Mouse (Mus musculus) left cerebral cortex, postnatal 25 days (tissue): Measurements from ENCODE around the gene Srpk2. TPM values are rescaled to one million over a fixed set of nuclear protein-coding genes. Genes with fewer than 3 reads are reported as not detected.
A peak's percentile ranks its signal among the peaks of the same experiment; 100 is the strongest.
"Not testable (repeated sequence)": the region's sequence is repeated elsewhere in the genome, so short reads cannot be mapped to it uniquely, and the experiment has no call there.

Experiments
- DNase-seq, 2 experiments: peaks; one replicate each; pipeline ENCODE4 v3.0.0; 2022; ENCODE audit warnings: low spot score in 2 of 2, mixed read lengths in 1 of 2
- intact Hi-C: fragments of 180-260 bp; cut with DNase I; formaldehyde crosslinking; loops from one replicate; pipeline ENCODE4 v1.15.1; 2025
- total RNA-seq, 2 experiments: library from RNA; stranded (reverse); gene quantifications; 2 replicates each; pipeline ENCODE4 v1.2.3; 2021

Gene Srpk2
- total RNA-seq, 2 experiments from 2014 or later: 186 to 190 TPM

- peak; percentile 55 to 69 for DNase-seq
- intact Hi-C loops: loop anchor here (5.0 kb wide), 1 partner anchor 82 kb away; no protein-coding TSS in a partner anchor
Observed at GRCm38 (mm10) chr5:23675499-23676155, 8.8 kb downstream of the Srpk2 start.

- peak; percentile 76 to 85 for DNase-seq
- intact Hi-C loops: loop anchor here (5.0 kb wide), 1 partner anchor 82 kb away; no protein-coding TSS in a partner anchor
Observed at GRCm38 (mm10) chr5:23674829-23675498, 9.5 kb downstream of the Srpk2 start.

GRCm38 (mm10) chr5:23672136-23672535, 12.3 kb downstream of the Srpk2 start:
- intact Hi-C loops: no loop called here
- no peak for DNase-seq

- DNase-seq: no peak
- intact Hi-C loops: no loop called here
Observed at GRCm38 (mm10) chr5:23670880-23671279, 13.5 kb downstream of the Srpk2 start.

GRCm38 (mm10) chr5:23665906-23666305, 18.5 kb downstream of the Srpk2 start:
- no peak for DNase-seq
- intact Hi-C loops: no loop called here

- intact Hi-C loops: no loop called here
- no peak for DNase-seq
Observed at GRCm38 (mm10) chr5:23661191-23661590, 23.2 kb downstream of the Srpk2 start.

GRCm38 (mm10) chr5:23658017-23658416, 26.4 kb downstream of the Srpk2 start:
- DNase-seq: no peak
- intact Hi-C loops: no loop called here

GRCm38 (mm10) chr5:23656590-23656989, 27.8 kb downstream of the Srpk2 start:
- intact Hi-C loops: no loop called here
- DNase-seq: no peak

GRCm38 (mm10) chr5:23655030-23655429, 29.4 kb downstream of the Srpk2 start:
- DNase-seq: no peak
- intact Hi-C loops: no loop called here

GRCm38 (mm10) chr5:23652326-23652725, 32.1 kb downstream of the Srpk2 start:
- DNase-seq: no peak
- intact Hi-C loops: no loop called here

- no peak for DNase-seq
- intact Hi-C loops: no loop called here
Observed at GRCm38 (mm10) chr5:23651786-23652185, 32.6 kb downstream of the Srpk2 start.

GRCm38 (mm10) chr5:23650504-23650903, 33.9 kb downstream of the Srpk2 start:
- DNase-seq: no peak
- intact Hi-C loops: no loop called here

- intact Hi-C loops: no loop called here
- no peak for DNase-seq
Observed at GRCm38 (mm10) chr5:23649246-23649645, 35.2 kb downstream of the Srpk2 start.

GRCm38 (mm10) chr5:23645671-23646070, 38.7 kb downstream of the Srpk2 start:
- intact Hi-C loops: no loop called here
- no peak for DNase-seq

- intact Hi-C loops, DNase-seq: not testable (repeated sequence)
Observed at GRCm38 (mm10) chr5:23639193-23639592, 45.2 kb downstream of the Srpk2 start.

GRCm38 (mm10) chr5:23638023-23638422, 46.4 kb downstream of the Srpk2 start:
- intact Hi-C loops: no loop called here
- DNase-seq: no peak

GRCm38 (mm10) chr5:23637337-23637736, 47.1 kb downstream of the Srpk2 start:
- intact Hi-C loops: no loop called here

GRCm38 (mm10) chr5:23631490-23631889, 52.9 kb downstream of the Srpk2 start:
- no peak for DNase-seq
- intact Hi-C loops: no loop called here

More at GRCm38 (mm10) chr5:23637337-23637736, 47.1 kb downstream of the Srpk2 start:
- DNase-seq: no peak

- intact Hi-C loops: no loop called here
Observed at GRCm38 (mm10) chr5:23627221-23627620, 57.2 kb downstream of the Srpk2 start.

GRCm38 (mm10) chr5:23626173-23626572, 58.2 kb downstream of the Srpk2 start:
- intact Hi-C loops: no loop called here

More at GRCm38 (mm10) chr5:23627221-23627620, 57.2 kb downstream of the Srpk2 start:
- DNase-seq: no peak

GRCm38 (mm10) chr5:23620621-23621020, 63.8 kb downstream of the Srpk2 start:
- no peak for DNase-seq
- intact Hi-C loops: no loop called here

More at GRCm38 (mm10) chr5:23626173-23626572, 58.2 kb downstream of the Srpk2 start:
- no peak for DNase-seq
